Mouse (Mus musculus): ENCODE results near the gene Ptk7. TPM values are rescaled to one million over a fixed set of nuclear protein-coding genes. Genes with fewer than 3 reads are reported as not detected.
A peak's percentile ranks its signal among the peaks of the same experiment; 100 is the strongest.

Ptk7 gene
- total and polyA plus RNA-seq, 3 experiments = 0.11 to 4.8 (median 0.29) TPM

DNA sequence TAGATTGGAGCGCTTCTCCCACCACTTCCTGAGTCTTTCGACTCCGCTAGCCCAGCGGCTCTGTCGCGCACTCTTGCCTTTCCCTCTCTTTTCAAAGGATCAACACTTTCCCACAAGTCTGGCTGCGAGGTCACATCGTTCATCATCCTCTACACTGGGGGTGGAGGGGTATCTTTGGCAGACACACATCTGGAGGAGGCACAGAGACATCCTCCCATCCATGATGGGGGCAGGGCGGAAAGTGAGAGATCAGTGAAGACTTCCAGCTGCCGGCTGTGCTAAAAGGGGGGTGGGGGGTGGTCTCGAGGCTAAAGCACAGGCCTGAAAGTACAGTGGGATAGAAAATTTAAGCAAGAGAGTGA lies 72.7 kb downstream of the Ptk7 start:
- H3K36me3 ChIP-seq (replicated peaks in 1 of 2; ENCODE audit: control insufficient read depth in 1 of 2, insufficient read depth in 1 of 2, low read length in 1 of 2) = peaks cover 2 to 19% of the 10 kb centered on the region in 2 experiments
- H3K9me3 ChIP-seq (replicated peaks; ENCODE audit: low read length) = no peaks in the 10 kb centered on the region
- peak overlapping the region; percentile 78 for H3K9ac ChIP-seq (ENCODE audit: insufficient read depth, low read depth)
- no peaks in the 10 kb centered on the region for H3K27me3 ChIP-seq (replicated peaks)
- TF ChIP-seq BHLHE40 (IDR thresholded peaks at IDR 0.05; ENCODE audit: low read depth, low read length) (no peak), MEF2A (IDR thresholded peaks at IDR 0.05; ENCODE audit: borderline replicate concordance, low read depth, low read length) (no peak)
- H3K79me2 ChIP-seq (replicated peaks; ENCODE audit: control insufficient read depth, extremely low read depth, insufficient read depth, poor library complexity, severe bottlenecking) = peaks cover 20% of the 10 kb centered on the region
- H3K27ac ChIP-seq (ENCODE audit: insufficient read depth, low read depth) = peak overlapping the region; percentile 16; the same call in 1 of the 2 replicates
- in situ Hi-C loops (cut with MboI; ENCODE audit: low pct_ligation_motif_present, low pct_unique_long_range_greater_than_20kb, low sequenced_read_pairs) (no loop called here), dilution Hi-C loops (cut with MboI; ENCODE audit: extremely low pct_ligation_motif_present, extremely low pct_unique_long_range_greater_than_20kb, low sequenced_read_pairs) (no loop called here)
- H3K4me3 ChIP-seq (replicated peaks in 1 of 3; ENCODE audit: low read depth in 2 of 3, low read length in 2 of 3, poor library complexity in 1 of 3) = peak overlapping the region; percentile 49 to 92 (median 72)
- H3K4me1 ChIP-seq (ENCODE audit: control insufficient read depth in 1 of 2, insufficient read depth in 2 of 2) = peaks cover 20 to 44% of the 10 kb centered on the region in 2 experiments
- peak; percentile 35 for DNase-seq (ENCODE audit: extremely low read depth)
- peak overlapping the region; percentile 83 for H3K4me2 ChIP-seq (ENCODE audit: insufficient read depth, low read depth, poor library complexity, severe bottlenecking)

DNA sequence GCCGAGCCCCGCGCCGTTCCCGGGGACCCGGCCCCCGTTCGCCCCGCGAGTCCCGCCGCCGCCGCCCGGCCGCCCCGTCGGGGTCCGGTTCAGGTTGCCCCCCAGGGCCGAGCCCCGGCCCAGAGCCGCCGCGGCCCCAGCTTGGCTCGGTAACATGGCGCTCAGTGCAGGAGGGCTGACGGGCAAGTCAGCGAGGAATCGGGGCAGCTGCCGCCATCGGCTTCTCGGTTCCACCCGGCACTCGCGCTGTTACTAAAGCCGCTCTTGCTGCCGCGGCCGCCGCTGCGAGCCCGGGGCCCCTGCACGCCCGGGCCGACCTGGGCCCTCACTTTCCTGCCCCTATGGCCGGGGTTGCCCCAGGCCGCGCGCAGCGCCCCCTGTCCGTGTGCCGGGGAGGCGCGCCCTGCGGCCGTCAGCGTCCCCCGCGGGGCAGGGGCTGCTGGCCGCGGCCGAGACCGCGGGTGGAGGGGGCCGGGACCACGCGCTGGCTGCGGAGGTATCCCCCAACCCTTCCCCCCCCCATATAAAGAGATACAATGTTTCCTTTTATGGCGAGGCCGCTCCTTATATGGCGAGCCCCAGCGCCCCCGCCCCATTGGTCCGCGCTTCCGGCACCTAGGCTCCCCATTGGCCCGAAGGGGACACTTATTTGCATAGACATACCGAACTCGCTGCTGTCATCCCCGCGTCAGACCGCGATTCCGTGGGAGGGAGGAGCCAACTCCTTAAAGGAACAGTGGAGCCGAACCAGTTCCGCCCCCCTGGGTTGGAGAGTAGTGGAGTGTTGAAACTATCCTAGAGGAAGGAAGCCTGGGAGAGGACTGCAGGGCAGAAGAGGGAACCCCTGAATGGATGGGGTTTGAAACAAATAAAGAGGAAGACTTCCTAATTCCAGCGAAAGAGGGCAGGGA lies 73.4 kb downstream of the Ptk7 start, which contains the start of gene Srf:
Gene Srf (minus strand): TSS at position 503 of the 911 bp plus-strand sequence.
- peaks cover 8 to 26% of the 10 kb centered on the region in 2 experiments for H3K36me3 ChIP-seq (replicated peaks in 1 of 2; ENCODE audit: control insufficient read depth in 1 of 2, insufficient read depth in 1 of 2, low read length in 1 of 2)
- H3K27ac ChIP-seq (ENCODE audit: insufficient read depth, low read depth) = peak within 1 kb of the TSS; percentile 16; the same call in 1 of the 2 replicates
- H3K9ac ChIP-seq (ENCODE audit: insufficient read depth, low read depth) = peak within 1 kb of the TSS; percentile 82
- peak within 1 kb of the TSS; percentile 70 to 92 (median 90) for H3K4me3 ChIP-seq (replicated peaks in 1 of 3; ENCODE audit: low read depth in 2 of 3, low read length in 2 of 3, poor library complexity in 1 of 3)
- H3K9me3 ChIP-seq (replicated peaks; ENCODE audit: low read length) = no peaks in the 10 kb centered on the region
- peaks cover 20% of the 10 kb centered on the region for H3K79me2 ChIP-seq (replicated peaks; ENCODE audit: control insufficient read depth, extremely low read depth, insufficient read depth, poor library complexity, severe bottlenecking)
- H3K27me3 ChIP-seq (replicated peaks) = no peaks in the 10 kb centered on the region
- in situ Hi-C loops (cut with MboI; ENCODE audit: low pct_ligation_motif_present, low pct_unique_long_range_greater_than_20kb, low sequenced_read_pairs) = no loop called here
- H3K4me2 ChIP-seq (ENCODE audit: insufficient read depth, low read depth, poor library complexity, severe bottlenecking) = peak within 1 kb of the TSS; percentile 83
- peaks cover 22 to 45% of the 10 kb centered on the region in 2 experiments for H3K4me1 ChIP-seq (ENCODE audit: control insufficient read depth in 1 of 2, insufficient read depth in 2 of 2)
- dilution Hi-C loops (cut with MboI; ENCODE audit: extremely low pct_ligation_motif_present, extremely low pct_unique_long_range_greater_than_20kb, low sequenced_read_pairs) = no loop called here
- TF ChIP-seq MEF2A (IDR thresholded peaks at IDR 0.05; ENCODE audit: borderline replicate concordance, low read depth, low read length) (peak; percentile 73; the same call in 1 of the 2 replicates), CHD1 (IDR thresholded peaks at IDR 0.05; ENCODE audit: low read depth, low read length) (no peak), SIN3A (IDR thresholded peaks at IDR 0.05; ENCODE audit: low read length) (peak; percentile 48; the same call in 1 of the 2 replicates), RCOR1 (conservative IDR thresholded peaks at IDR 0.05; ENCODE audit: low read depth, low read length) (peak; percentile 48; the same call in 1 of the 2 replicates), ETS1 (conservative IDR thresholded peaks at IDR 0.05; ENCODE audit: low read depth, low read length) (no peak; the same call in 1 of the 2 replicates), TCF12 (IDR thresholded peaks at IDR 0.05; ENCODE audit: low read depth, low read length) (peak; percentile 79), JUN (IDR thresholded peaks at IDR 0.05; ENCODE audit: insufficient read depth, low read depth, low read length) (0 out of 2 replicates have a peak, but pooled peaks have one; percentile 6), UBTF (IDR thresholded peaks at IDR 0.05; ENCODE audit: low read depth, low read length) (no peak), MXI1 (IDR thresholded peaks at IDR 0.05; ENCODE audit: low read depth, low read length) (peak; percentile 84), ELF1 (IDR thresholded peaks at IDR 0.05; ENCODE audit: low read depth, low read length) (peak; percentile 83), KAT2A (IDR thresholded peaks at IDR 0.05; ENCODE audit: insufficient replicate concordance, low read length) (0 out of 2 replicates have a peak, but pooled peaks have one; percentile 49), USF1 (IDR thresholded peaks at IDR 0.05; ENCODE audit: low read depth, low read length) (no peak), MAFK (IDR thresholded peaks at IDR 0.05; ENCODE audit: insufficient replicate concordance, low read length) (no peak), NELFE (IDR thresholded peaks at IDR 0.05; ENCODE audit: low read depth, low read length) (peak; percentile 83), MYC (IDR thresholded peaks at IDR 0.05; ENCODE audit: low read depth, low read length) (no peak), POLR2A (IDR thresholded peaks at IDR 0.05; ENCODE audit: low read depth, low read length) (peak; percentile 84), HCFC1 (IDR thresholded peaks at IDR 0.05; ENCODE audit: low read depth, low read length) (peak; percentile 63), MAZ (IDR thresholded peaks at IDR 0.05; ENCODE audit: low read depth, low read length) (peak; percentile 68), IRF4 (IDR thresholded peaks at IDR 0.05; ENCODE audit: low read depth, low read length) (peak; percentile 26), NRF1 (IDR thresholded peaks at IDR 0.05; ENCODE audit: low read depth, low read length) (peak; percentile 31; the same call in 1 of the 2 replicates), MAX (IDR thresholded peaks at IDR 0.05; ENCODE audit: low read length) (peak; percentile 16; the same call in 1 of the 2 replicates), TBP (conservative IDR thresholded peaks at IDR 0.05; ENCODE audit: low read depth, low read length) (peak; percentile 67; the same call in 1 of the 2 replicates), CTCF (conservative IDR thresholded peaks at IDR 0.05 in 1 of 2, IDR thresholded peaks at IDR 0.05 in 1 of 2; ENCODE audit: low read depth in 2 of 2, low read length in 2 of 2) (peak in 1 of 2 experiments; percentile 51; a peak in 2 of 4 replicates), CHD2 (IDR thresholded peaks at IDR 0.05; ENCODE audit: low read length) (peak; percentile 69; the same call in 1 of the 2 replicates), ZMIZ1 (IDR thresholded peaks at IDR 0.05; ENCODE audit: low read depth, low read length) (peak; percentile 84)
- DNase-seq (ENCODE audit: extremely low read depth) = peak; percentile 98
